Mouse (Mus musculus) MEL (cell line): ENCODE measurements around the gene Togaram2. TPM values are rescaled to one million over a fixed set of nuclear protein-coding genes. Genes with fewer than 3 reads are reported as not detected.

Experiments used
- DNase-seq: peaks from one replicate; pipeline ENCODE4 v3.0.0; 2011; ENCODE audit warnings: low read depth, low spot score
- H3K27ac ChIP-seq: 2 replicates; pipeline ENCODE4 v1.5.1; 2012; ENCODE audit warnings: low read depth, mild to moderate bottlenecking, control low read depth, low read length, moderate library complexity; ENCODE audit not compliant: control insufficient read depth
- H3K27me3 ChIP-seq, 2 experiments: fragments of 150-350 bp in 1 of 2; sonication (generic) in 1 of 2; 2 replicates each; pipeline ENCODE4 v1.6.1; 2012; ENCODE audit warnings: low read length in 2 of 2, mild to moderate bottlenecking in 2 of 2, improper control_type of control experiment in 1 of 2, moderate library complexity in 1 of 2; ENCODE audit not compliant: insufficient read depth in 2 of 2, control insufficient read depth in 1 of 2
- H3K36me3 ChIP-seq, 2 experiments: 2 replicates each; pipeline ENCODE4 v1.6.1; 2012 to 2014; ENCODE audit warnings: low read length in 2 of 2, improper control_type of control experiment in 1 of 2, inconsistent platforms in 1 of 2, mild to moderate bottlenecking in 1 of 2; ENCODE audit not compliant: insufficient read depth in 2 of 2, control insufficient read depth in 1 of 2
- H3K4me1 ChIP-seq, 2 experiments: fragments of 150-350 bp in 1 of 2; sonication (generic) in 1 of 2; 2 replicates each; pipeline ENCODE4 v1.6.1; 2012; ENCODE audit warnings: low read length in 2 of 2, improper control_type of control experiment in 1 of 2, mild to moderate bottlenecking in 1 of 2; ENCODE audit not compliant: insufficient read depth in 2 of 2, control insufficient read depth in 1 of 2
- H3K4me3 ChIP-seq, 2 experiments: fragments of 150-350 bp in 1 of 2; sonication (generic) in 1 of 2; 2 replicates each; pipeline ENCODE4 v1.5.1; 2012; ENCODE audit warnings: low read depth in 2 of 2, low read length in 2 of 2, mild to moderate bottlenecking in 2 of 2, moderate library complexity in 2 of 2, control low read depth in 1 of 2, improper control_type of control experiment in 1 of 2; ENCODE audit not compliant: control insufficient read depth in 1 of 2, insufficient read depth in 1 of 2
- H3K79me2 ChIP-seq: 2 replicates; pipeline ENCODE4 v1.6.1; 2012; ENCODE audit warnings: mild to moderate bottlenecking, low read length, moderate library complexity; ENCODE audit not compliant: control insufficient read depth, poor library complexity, insufficient read depth
- H3K9ac ChIP-seq: 2 replicates; pipeline ENCODE4 v1.6.1; 2012; ENCODE audit warnings: low read depth, mild to moderate bottlenecking, control low read depth, low read length, moderate library complexity; ENCODE audit not compliant: control insufficient read depth, poor library complexity, severe bottlenecking
- H3K9me3 ChIP-seq: fragments of 150-350 bp; sonication (generic); replicated peaks from 2 replicates; pipeline ENCODE4 v1.6.1; 2012; ENCODE audit warnings: mild to moderate bottlenecking, low read length, improper control_type of control experiment, moderate library complexity; ENCODE audit not compliant: insufficient read depth
- CHD1 ChIP-seq: IDR thresholded peaks from 2 replicates; pipeline ENCODE4 v1.6.1; 2012; ENCODE audit warnings: low read depth, mild to moderate bottlenecking, inconsistent platforms, low read length, improper control_type of control experiment
- CHD2 ChIP-seq: IDR thresholded peaks from 2 replicates; pipeline ENCODE4 v1.6.1; 2011; ENCODE audit warnings: low read length, improper control_type of control experiment
- CTCF ChIP-seq, 3 experiments: IDR thresholded peaks in 2 of 3; conservative IDR thresholded peaks in 1 of 3; 2 replicates each; pipeline ENCODE4 v1.5.1; 2011 to 2012; ENCODE audit warnings: low read length in 3 of 3, low read depth in 2 of 3, mild to moderate bottlenecking in 2 of 3, improper control_type of control experiment in 1 of 3, inconsistent platforms in 1 of 3, mixed read lengths in 1 of 3, moderate library complexity in 1 of 3; ENCODE audit not compliant: control insufficient read depth in 1 of 3, insufficient read depth in 1 of 3, poor library complexity in 1 of 3, severe bottlenecking in 1 of 3
- ELF1 ChIP-seq: IDR thresholded peaks from 2 replicates; pipeline ENCODE4 v1.6.1; 2014; ENCODE audit warnings: low read depth, mild to moderate bottlenecking, inconsistent platforms, low read length, improper control_type of control experiment, moderate library complexity
- EP300 ChIP-seq, 2 experiments: IDR thresholded peaks; 2 replicates each; pipeline ENCODE4 v1.6.1; 2011; ENCODE audit warnings: improper control_type of control experiment in 2 of 2, low read length in 2 of 2, low read depth in 1 of 2, mild to moderate bottlenecking in 1 of 2
- GABPA ChIP-seq: IDR thresholded peaks from 2 replicates; pipeline ENCODE4 v1.6.1; 2012; ENCODE audit warnings: low read depth, mild to moderate bottlenecking, inconsistent platforms, low read length, improper control_type of control experiment, moderate library complexity
- GATA1 ChIP-seq: IDR thresholded peaks from 2 replicates; pipeline ENCODE4 v1.6.1; 2011; ENCODE audit warnings: low read depth, low read length, improper control_type of control experiment
- HCFC1 ChIP-seq: IDR thresholded peaks from 2 replicates; pipeline ENCODE4 v1.6.1; 2012; ENCODE audit warnings: low read depth, mild to moderate bottlenecking, inconsistent platforms, low read length, improper control_type of control experiment, moderate library complexity
- JUND ChIP-seq: IDR thresholded peaks from 2 replicates; pipeline ENCODE4 v1.6.1; 2011; ENCODE audit warnings: low read depth, mild to moderate bottlenecking, improper control_type of control experiment, low read length
- MAFK ChIP-seq: IDR thresholded peaks from 2 replicates; pipeline ENCODE4 v1.6.1; 2011; ENCODE audit warnings: low read depth, mild to moderate bottlenecking, low read length, improper control_type of control experiment, borderline replicate concordance
- MAZ ChIP-seq: IDR thresholded peaks from 2 replicates; pipeline ENCODE4 v1.6.1; 2012; ENCODE audit warnings: low read depth, mild to moderate bottlenecking, inconsistent platforms, low read length, improper control_type of control experiment
- MYB ChIP-seq: IDR thresholded peaks from 2 replicates; pipeline ENCODE4 v1.6.1; 2011; ENCODE audit warnings: mild to moderate bottlenecking, low read depth, low read length, improper control_type of control experiment
- MYC ChIP-seq: IDR thresholded peaks from 2 replicates; pipeline ENCODE4 v1.6.1; 2011; ENCODE audit warnings: low read depth, mild to moderate bottlenecking, low read length, improper control_type of control experiment, moderate library complexity
- NRF1 ChIP-seq: IDR thresholded peaks from 2 replicates; pipeline ENCODE4 v1.6.1; 2014; ENCODE audit warnings: low read depth, mild to moderate bottlenecking, inconsistent platforms, low read length, improper control_type of control experiment, moderate library complexity; ENCODE audit not compliant: poor library complexity, insufficient read depth, severe bottlenecking
- POLR2AphosphoS5 ChIP-seq: IDR thresholded peaks from 2 replicates; pipeline ENCODE4 v1.6.1; 2012; ENCODE audit warnings: low read depth, borderline replicate concordance, mild to moderate bottlenecking, inconsistent platforms, low read length, moderate library complexity, mixed read lengths
- RAD21 ChIP-seq: IDR thresholded peaks from 2 replicates; pipeline ENCODE4 v1.6.1; 2011; ENCODE audit warnings: mild to moderate bottlenecking, low read depth, low read length, improper control_type of control experiment
- RCOR1 ChIP-seq: IDR thresholded peaks from 2 replicates; pipeline ENCODE4 v1.6.1; 2012; ENCODE audit warnings: low read depth, mild to moderate bottlenecking, inconsistent platforms, low read length, improper control_type of control experiment
- SIN3A ChIP-seq: IDR thresholded peaks from 2 replicates; pipeline ENCODE4 v1.6.1; 2012; ENCODE audit warnings: low read length, improper control_type of control experiment, inconsistent platforms
- SMC3 ChIP-seq: IDR thresholded peaks from 2 replicates; pipeline ENCODE4 v1.6.1; 2011; ENCODE audit warnings: low read depth, low read length, improper control_type of control experiment
- TBP ChIP-seq: IDR thresholded peaks from 2 replicates; pipeline ENCODE4 v1.8.0; 2011; ENCODE audit warnings: low read depth, low read length, improper control_type of control experiment
- TCF12 ChIP-seq: IDR thresholded peaks from 2 replicates; pipeline ENCODE4 v1.6.1; 2014; ENCODE audit warnings: low read depth, mild to moderate bottlenecking, inconsistent platforms, low read length, improper control_type of control experiment, moderate library complexity
- UBTF ChIP-seq: IDR thresholded peaks from 2 replicates; pipeline ENCODE4 v1.6.1; 2012; ENCODE audit warnings: low read depth, mild to moderate bottlenecking, inconsistent platforms, low read length, improper control_type of control experiment, moderate library complexity, borderline replicate concordance; ENCODE audit not compliant: insufficient read depth
- USF1 ChIP-seq: IDR thresholded peaks from 2 replicates; pipeline ENCODE4 v1.6.1; 2014; ENCODE audit warnings: low read depth, mild to moderate bottlenecking, inconsistent platforms, low read length, improper control_type of control experiment, moderate library complexity
- ZNF384 ChIP-seq: IDR thresholded peaks from 2 replicates; pipeline ENCODE4 v1.6.1; 2012; ENCODE audit warnings: low read depth, mild to moderate bottlenecking, inconsistent platforms, low read length, improper control_type of control experiment
- polyA plus RNA-seq, 2 experiments: library from polyadenylated mRNA; stranded (reverse) in 1 of 2; unstranded in 1 of 2; fragments of >175 nt in 1 of 2; fragments of >200 nt in 1 of 2; gene quantifications; 2 replicates each; pipeline versions ENCODE4 v1.2.1 to v1.2.4; 2012; ENCODE audit warnings: low replicate concordance in 2 of 2, low read depth in 1 of 2; ENCODE audit not compliant: insufficient read length in 2 of 2, insufficient read depth in 1 of 2, missing spikeins in 1 of 2
- total RNA-seq: library from RNA; depleted of rRNA; stranded (reverse); fragments of 300-350 nt; gene quantifications from 2 replicates; pipeline ENCODE4 v1.2.3, GENCODE M21; 2012

The Togaram2 gene
- total and polyA plus RNA-seq, 3 experiments = not detected

DNA sequence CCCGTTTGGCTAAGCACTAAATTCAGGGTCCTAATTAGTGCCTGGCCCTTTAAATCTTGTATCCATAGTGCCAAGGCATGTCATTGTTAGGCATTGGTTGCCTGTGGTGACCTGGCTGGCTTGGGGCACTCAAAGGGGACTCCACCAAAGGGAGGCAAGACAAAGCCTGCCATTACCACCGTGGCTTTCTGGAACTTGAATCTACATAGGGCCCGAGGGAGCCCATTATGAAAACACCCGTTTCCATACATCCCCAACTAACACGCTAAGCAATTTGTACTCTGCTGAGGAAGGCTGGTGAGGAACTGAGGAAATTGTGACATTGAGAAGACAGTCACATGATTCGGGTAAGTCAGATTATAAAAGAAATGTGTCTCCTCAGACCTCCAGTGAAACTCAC is 96.5 kb downstream of the Togaram2 start:
- H3K4me3 ChIP-seq = no peak overlapping the region
- H3K9ac ChIP-seq = no peak overlapping the region
- no peak for TF ChIP-seq SMC3
- no peak for TF ChIP-seq MAFK
- no peak for TF ChIP-seq UBTF
- TF ChIP-seq MYC = no peak
- TF ChIP-seq GABPA = no peak
- TF ChIP-seq ZNF384 = no peak
- no peak for TF ChIP-seq NRF1
- TF ChIP-seq JUND = no peak
- no peak for TF ChIP-seq RCOR1
- no peak for TF ChIP-seq CHD2
- TF ChIP-seq TBP = no peak
- TF ChIP-seq MYB = no peak
- no peak for TF ChIP-seq SIN3A
- no peak for TF ChIP-seq CTCF (IDR thresholded peaks at IDR 0.05 in 2 of 3, conservative IDR thresholded peaks at IDR 0.05 in 1 of 3; ENCODE audit: control insufficient read depth in 1 of 3, insufficient read depth in 1 of 3, low read depth in 2 of 3, low read length in 3 of 3, poor library complexity in 1 of 3, severe bottlenecking in 1 of 3)
- no peak for TF ChIP-seq POLR2AphosphoS5
- TF ChIP-seq EP300 (IDR thresholded peaks at IDR 0.05; ENCODE audit: low read depth in 1 of 2, low read length in 2 of 2) = no peak
- TF ChIP-seq TCF12 = no peak
- no peak for TF ChIP-seq CHD1
- no peak for TF ChIP-seq HCFC1
- no peak for DNase-seq
- H3K79me2 ChIP-seq = no peaks in the 10 kb centered on the region
- H3K36me3 ChIP-seq = no peaks in the 10 kb centered on the region
- H3K4me1 ChIP-seq = no peaks in the 10 kb centered on the region
- H3K9me3 ChIP-seq = no peaks in the 10 kb centered on the region
- no peak overlapping the region for H3K27ac ChIP-seq
- H3K27me3 ChIP-seq = no peaks in the 10 kb centered on the region

- Histone ChIP-seq H3K27ac (no peak overlapping the region), H3K4me3 (no peak overlapping the region), H3K4me1 (no peaks in the 10 kb centered on the region), H3K9me3 (no peaks in the 10 kb centered on the region), H3K79me2 (no peaks in the 10 kb centered on the region), H3K36me3 (no peaks in the 10 kb centered on the region), H3K27me3 (no peaks in the 10 kb centered on the region), H3K9ac (no peak overlapping the region)
- TF ChIP-seq TBP (no peak), CHD2 (no peak), USF1 (no peak), MAZ (no peak), ZNF384 (no peak), ELF1 (no peak), RAD21 (no peak), GATA1 (no peak), GABPA (no peak), SIN3A (no peak)
- no peak for DNase-seq
Measured at GRCm38 (mm10) chr17:71770696-71771095, 97.6 kb downstream of the Togaram2 start.
